Mouse (Mus musculus) ES-Bruce4 (cell line): ENCODE data around the gene Usf3. TPM values are rescaled to one million over a fixed set of nuclear protein-coding genes. Genes with fewer than 3 reads are reported as not detected.

Source experiments
- H3K27ac ChIP-seq: 2 replicates; pipeline ENCODE4 v1.5.1; 2012; ENCODE audit warnings: low read length, inconsistent platforms; ENCODE audit not compliant: insufficient read depth
- H3K27me3 ChIP-seq: 2 replicates; pipeline ENCODE4 v1.6.1; 2012; ENCODE audit warnings: mild to moderate bottlenecking, low read length, inconsistent platforms; ENCODE audit not compliant: control insufficient read depth, poor library complexity, insufficient read depth, severe bottlenecking
- H3K36me3 ChIP-seq: 2 replicates; pipeline ENCODE4 v1.6.1; 2012; ENCODE audit warnings: inconsistent platforms, mild to moderate bottlenecking, low read length, moderate library complexity; ENCODE audit not compliant: control insufficient read depth, poor library complexity, insufficient read depth, severe bottlenecking
- H3K4me1 ChIP-seq: one replicate; pipeline ENCODE4 v1.8.1; 2011; ENCODE audit warnings: low read length; ENCODE audit not compliant: control insufficient read depth, insufficient read depth
- H3K4me3 ChIP-seq: 2 replicates; pipeline ENCODE4 v1.5.1; 2011; ENCODE audit warnings: low read depth, mild to moderate bottlenecking, low read length
- H3K9ac ChIP-seq: 2 replicates; pipeline ENCODE4 v1.6.1; 2012; ENCODE audit warnings: low read depth, mild to moderate bottlenecking, inconsistent platforms; ENCODE audit not compliant: poor library complexity, severe bottlenecking
- H3K9me3 ChIP-seq: replicated peaks from 2 replicates; pipeline ENCODE4 v1.6.1; 2012; ENCODE audit warnings: mild to moderate bottlenecking, low read length, inconsistent platforms; ENCODE audit not compliant: control insufficient read depth, poor library complexity, insufficient read depth, severe bottlenecking
- CTCF ChIP-seq: IDR thresholded peaks from one replicate; pipeline ENCODE4 v1.8.1; 2011; ENCODE audit warnings: low read depth, low read length
- EP300 ChIP-seq: IDR thresholded peaks from 2 replicates; pipeline ENCODE4 v1.6.1; 2011; ENCODE audit warnings: low read depth, low read length; ENCODE audit not compliant: insufficient read depth
- POLR2A ChIP-seq: IDR thresholded peaks from one replicate; pipeline ENCODE4 v1.8.1; 2011; ENCODE audit warnings: low read length; ENCODE audit not compliant: insufficient read depth
- polyA plus RNA-seq: library from polyadenylated mRNA; stranded (reverse); fragments of >200 nt; gene quantifications from 2 replicates; pipeline ENCODE4 v1.2.4, GENCODE M21; 2011; ENCODE audit warnings: low read depth; ENCODE audit not compliant: missing spikeins, insufficient read depth, insufficient read length

Gene Usf3
- polyA plus RNA-seq, 1 experiment = 19.3 TPM

GRCm38 (mm10) chr16:44252735-44253134 is 79.7 kb downstream of the Usf3 start:
- no peak overlapping the region for H3K27ac ChIP-seq
- no peak overlapping the region for H3K9ac ChIP-seq
- TF ChIP-seq EP300 (no peak), CTCF (no peak), POLR2A (no peak)
- no peaks in the 10 kb centered on the region for H3K36me3 ChIP-seq
- H3K9me3 ChIP-seq = no peaks in the 10 kb centered on the region
- no peaks in the 10 kb centered on the region; the same call in 1 of the 2 replicates for H3K27me3 ChIP-seq
- H3K4me1 ChIP-seq = no peaks in the 10 kb centered on the region
- H3K4me3 ChIP-seq = no peak overlapping the region

GRCm38 (mm10) chr16:44253797-44254634 is 81.0 kb downstream of the Usf3 start:
- no peak overlapping the region for H3K27ac ChIP-seq
- TF ChIP-seq CTCF = no peak
- no peaks in the 10 kb centered on the region; the same call in 1 of the 2 replicates for H3K27me3 ChIP-seq
- H3K4me1 ChIP-seq = no peaks in the 10 kb centered on the region
- H3K9ac ChIP-seq = no peak overlapping the region
- no peaks in the 10 kb centered on the region for H3K9me3 ChIP-seq
- H3K4me3 ChIP-seq = no peak overlapping the region
- H3K36me3 ChIP-seq = no peaks in the 10 kb centered on the region

GRCm38 (mm10) chr16:44254698-44255097 is 81.7 kb downstream of the Usf3 start:
- Histone ChIP-seq H3K9ac (no peak overlapping the region), H3K9me3 (no peaks in the 10 kb centered on the region), H3K27me3 (no peaks in the 10 kb centered on the region; the same call in 1 of the 2 replicates)

GRCm38 (mm10) chr16:44257476-44257875 is 84.4 kb downstream of the Usf3 start:
- no peak overlapping the region for H3K9ac ChIP-seq
- TF ChIP-seq EP300 (no peak), CTCF (no peak), POLR2A (no peak)
- no peak overlapping the region for H3K4me3 ChIP-seq
- no peaks in the 10 kb centered on the region for H3K9me3 ChIP-seq
- H3K36me3 ChIP-seq = no peaks in the 10 kb centered on the region
- no peaks in the 10 kb centered on the region for H3K27me3 ChIP-seq
- H3K27ac ChIP-seq = no peak overlapping the region
- no peaks in the 10 kb centered on the region for H3K4me1 ChIP-seq

More at GRCm38 (mm10) chr16:44254698-44255097, 81.7 kb downstream of the Usf3 start:
- no peak for TF ChIP-seq EP300
- no peak for TF ChIP-seq POLR2A
- no peak for TF ChIP-seq CTCF
- Histone ChIP-seq H3K36me3 (no peaks in the 10 kb centered on the region), H3K4me3 (no peak overlapping the region), H3K4me1 (no peaks in the 10 kb centered on the region), H3K27ac (no peak overlapping the region)

GRCm38 (mm10) chr16:44264916-44265315 is 91.9 kb downstream of the Usf3 start:
- Histone ChIP-seq H3K9ac (no peak overlapping the region), H3K27me3 (no peaks in the 10 kb centered on the region), H3K9me3 (no peaks in the 10 kb centered on the region; the same call in 1 of the 2 replicates), H3K4me3 (no peak overlapping the region), H3K36me3 (no peaks in the 10 kb centered on the region), H3K4me1 (no peaks in the 10 kb centered on the region), H3K27ac (no peak overlapping the region)
- TF ChIP-seq POLR2A (no peak), CTCF (no peak), EP300 (no peak)

GRCm38 (mm10) chr16:44265562-44265961 is 92.5 kb downstream of the Usf3 start:
- TF ChIP-seq CTCF = no peak
- TF ChIP-seq EP300 = no peak
- TF ChIP-seq POLR2A = no peak
- no peaks in the 10 kb centered on the region for H3K36me3 ChIP-seq
- H3K27ac ChIP-seq = no peak overlapping the region
- H3K9me3 ChIP-seq = no peaks in the 10 kb centered on the region; the same call in 1 of the 2 replicates
- H3K4me3 ChIP-seq = no peak overlapping the region
- H3K4me1 ChIP-seq = no peaks in the 10 kb centered on the region
- H3K9ac ChIP-seq = no peak overlapping the region
- H3K27me3 ChIP-seq = no peaks in the 10 kb centered on the region
